Mouse (Mus musculus) heart, embryonic 11.5 days (tissue): ENCODE results near the gene Gngt2. TPM values are rescaled to one million over a fixed set of nuclear protein-coding genes. Genes with fewer than 3 reads are reported as not detected.

Experiments used
- ATAC-seq: fragments of 200-750 bp; cut with Nextera tagmentation; replicated peaks from 2 replicates; pipeline ENCODE4 v1.8.0; 2017; ENCODE audit warnings: moderate library complexity; ENCODE audit not compliant: insufficient number of reproducible peaks, low FRiP score, low TSS enrichment
- H3K27ac ChIP-seq: fragments of 300-500 bp; sonication (generic); 2 replicates; pipeline ENCODE4 v1.5.1; 2014; ENCODE audit warnings: mild to moderate bottlenecking, low read depth, low read length
- H3K27me3 ChIP-seq: fragments of 300-500 bp; sonication (generic); 2 replicates; pipeline ENCODE4 v1.6.1; 2014; ENCODE audit warnings: mild to moderate bottlenecking, low read length, mixed read lengths; ENCODE audit not compliant: control insufficient read depth, insufficient read depth
- H3K36me3 ChIP-seq: fragments of 300-500 bp; sonication (generic); 2 replicates; pipeline ENCODE4 v1.6.1; 2014; ENCODE audit warnings: mild to moderate bottlenecking, low read length, moderate library complexity, mixed read lengths; ENCODE audit not compliant: control insufficient read depth, insufficient read depth
- H3K4me1 ChIP-seq: fragments of 300-500 bp; sonication (generic); 2 replicates; pipeline ENCODE4 v1.6.1; 2014; ENCODE audit warnings: low read length; ENCODE audit not compliant: control insufficient read depth, insufficient read depth
- H3K4me2 ChIP-seq: fragments of 300-500 bp; sonication (generic); 2 replicates; pipeline ENCODE4 v1.6.1; 2014; ENCODE audit warnings: mild to moderate bottlenecking, moderate library complexity
- H3K4me3 ChIP-seq: fragments of 300-500 bp; sonication (generic); 2 replicates; pipeline ENCODE4 v1.5.1; 2014; ENCODE audit warnings: low read depth, low read length
- H3K9ac ChIP-seq: fragments of 300-500 bp; sonication (generic); 2 replicates; pipeline ENCODE4 v1.6.1; 2014; ENCODE audit warnings: mild to moderate bottlenecking, low read depth, low read length, moderate library complexity
- H3K9me3 ChIP-seq: fragments of 300-500 bp; sonication (generic); replicated peaks from 2 replicates; pipeline ENCODE4 v1.6.1; 2016; ENCODE audit warnings: low read length; ENCODE audit not compliant: control insufficient read depth
- WGBS: fragments of 180-500 bp; shearing (Covaris S2); extraction: QIAGEN DNeasy Blood & Tissue Kit; methylation state at CpG from one replicate; pipeline ENCODE4 v1.1.7; 2014; ENCODE audit not compliant: insufficient replicate concordance; 5-methylcytosine and 5-hydroxymethylcytosine counted together
- polyA plus RNA-seq: library from polyadenylated mRNA; unstranded; fragments of >200 nt; fragmentation: Nextera tagmentation; extraction: Ambion mirVana; gene quantifications from 2 replicates; pipeline ENCODE4 v1.2.1, GENCODE M21; 2014

Gngt2 gene
- polyA plus RNA-seq, 1 experiment from 2014 or later = 43.1 TPM

DNA sequence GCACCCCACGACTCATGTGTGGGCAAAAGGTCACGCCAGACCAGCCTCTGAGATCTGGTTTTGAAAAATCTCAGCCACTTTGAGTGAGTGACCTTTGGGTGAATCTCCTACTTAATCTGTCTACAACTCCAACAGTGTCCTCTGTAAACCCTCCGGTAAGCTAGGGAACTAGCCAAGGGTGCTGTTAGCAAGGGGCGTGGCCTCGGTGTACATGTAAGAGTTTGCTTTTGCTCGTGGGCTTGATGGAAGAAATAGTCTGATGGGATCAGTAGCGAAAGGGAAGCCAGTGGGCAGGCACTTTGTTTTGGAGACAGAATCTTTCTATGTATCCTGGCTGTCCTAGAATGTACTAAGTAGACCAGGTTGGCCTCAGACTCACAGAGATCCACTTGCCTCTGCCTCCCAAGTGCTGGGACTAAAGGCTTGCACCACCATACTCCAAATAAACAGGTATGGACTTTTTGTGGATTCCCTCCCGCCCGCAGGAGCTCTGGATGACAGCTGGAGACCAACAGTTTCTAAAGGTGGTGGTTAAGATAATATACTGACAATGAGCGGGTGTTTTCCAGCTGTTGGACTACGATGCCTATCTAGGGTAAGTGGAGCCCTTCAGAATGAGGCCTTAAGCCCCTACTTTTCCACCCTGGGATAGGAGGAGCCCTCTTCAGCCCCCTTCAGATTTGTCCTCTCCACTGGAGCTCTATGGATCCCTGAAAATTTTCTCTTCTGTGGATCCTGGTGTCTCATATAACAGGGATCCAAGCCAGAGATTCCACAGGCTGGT is 8.6 kb upstream of the Gngt2 start:
- H3K36me3 ChIP-seq = no peaks in the 10 kb centered on the region; the same call in 1 of the 2 replicates
- 62% methylated on average over 11 of the region's 11 CpGs for WGBS
- peaks cover 57% of the 10 kb centered on the region for H3K27me3 ChIP-seq
- no peak overlapping the region for H3K27ac ChIP-seq
- peaks cover 37% of the 10 kb centered on the region for H3K4me1 ChIP-seq
- H3K4me2 ChIP-seq = no peak overlapping the region
- H3K9me3 ChIP-seq = no peaks in the 10 kb centered on the region
- H3K9ac ChIP-seq = no peak overlapping the region
- no peak for ATAC-seq
- no peak overlapping the region for H3K4me3 ChIP-seq

DNA sequence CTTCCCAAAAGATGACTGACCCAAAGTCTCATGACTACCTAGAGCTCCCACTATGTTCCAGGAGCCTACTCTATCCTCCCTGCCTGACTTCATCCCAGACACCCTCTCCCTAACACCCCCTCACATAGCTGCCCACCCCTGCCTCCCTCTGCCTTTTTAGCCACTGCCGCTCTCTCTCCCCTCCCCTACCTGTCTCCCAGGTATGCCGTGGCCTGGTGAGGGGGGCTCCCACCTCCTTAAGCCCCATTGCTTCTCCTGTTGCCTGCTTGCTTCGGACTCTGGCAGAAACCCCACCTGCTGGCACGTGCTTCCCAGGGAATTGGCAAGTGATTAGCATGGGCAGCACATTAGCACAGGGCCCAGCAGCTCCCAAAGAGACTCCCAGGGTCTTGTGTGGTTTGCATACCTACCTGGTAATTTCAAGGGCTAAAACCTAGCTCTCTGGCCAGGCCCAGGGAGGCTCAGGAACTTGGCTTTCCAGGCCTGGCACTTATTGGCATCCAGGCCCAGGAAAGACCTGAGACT is 7.4 kb upstream of the Gngt2 start:
- Histone ChIP-seq H3K27ac (no peak overlapping the region), H3K4me3 (peak overlapping the region; percentile 41; the same call in 1 of the 2 replicates), H3K27me3 (peaks cover 68% of the 10 kb centered on the region), H3K9ac (no peak overlapping the region), H3K36me3 (no peaks in the 10 kb centered on the region; the same call in 1 of the 2 replicates), H3K9me3 (no peaks in the 10 kb centered on the region), H3K4me2 (no peak overlapping the region), H3K4me1 (peaks cover 43% of the 10 kb centered on the region)
- ATAC-seq = no peak
- 33% methylated on average over 4 of the region's 4 CpGs for WGBS

DNA sequence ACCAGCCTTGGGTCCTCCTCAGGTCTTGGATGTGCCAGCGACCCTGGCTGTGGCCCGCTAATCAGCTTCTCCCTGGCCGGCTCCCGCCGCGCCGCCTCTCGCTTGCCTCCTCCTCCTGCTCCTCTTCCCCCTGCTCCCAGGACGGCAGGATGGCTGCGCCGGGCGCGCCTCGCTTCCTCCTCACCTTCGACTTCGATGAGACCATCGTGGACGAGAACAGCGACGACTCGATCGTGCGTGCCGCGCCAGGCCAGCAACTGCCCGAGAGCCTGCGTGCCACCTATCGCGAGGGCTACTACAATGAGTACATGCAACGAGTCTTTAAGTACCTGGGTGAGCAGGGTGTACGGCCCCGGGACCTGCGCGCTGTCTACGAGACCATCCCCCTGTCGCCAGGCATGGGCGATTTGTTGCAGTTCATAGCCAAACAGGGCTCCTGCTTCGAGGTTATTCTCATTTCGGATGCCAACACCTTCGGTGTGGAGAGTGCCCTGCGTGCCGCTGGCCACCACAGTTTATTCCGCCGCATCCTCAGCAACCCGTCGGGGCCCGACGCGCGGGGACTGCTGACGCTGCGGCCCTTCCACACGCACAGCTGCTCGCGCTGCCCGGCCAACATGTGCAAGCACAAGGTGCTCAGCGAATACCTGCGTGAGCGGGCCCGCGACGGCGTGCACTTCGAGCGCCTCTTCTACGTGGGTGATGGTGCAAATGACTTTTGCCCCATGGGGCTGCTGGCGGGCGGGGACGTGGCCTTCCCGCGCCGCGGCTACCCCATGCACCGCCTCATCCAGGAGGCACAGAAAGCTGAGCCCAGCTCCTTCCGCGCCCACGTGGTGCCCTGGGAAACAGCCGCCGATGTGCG is 6.4 kb upstream of the Gngt2 start:
- Histone ChIP-seq H3K4me1 (peaks cover 46% of the 10 kb centered on the region), H3K9me3 (no peaks in the 10 kb centered on the region), H3K4me3 (peak overlapping the region; percentile 41), H3K27me3 (peaks cover 65% of the 10 kb centered on the region), H3K4me2 (peak overlapping the region; percentile 56), H3K36me3 (no peaks in the 10 kb centered on the region; the same call in 1 of the 2 replicates), H3K27ac (no peak overlapping the region), H3K9ac (peak overlapping the region; percentile 30; the same call in 1 of the 2 replicates)
- no peak for ATAC-seq
- WGBS = 5% methylated on average over 79 of the region's 80 CpGs

DNA sequence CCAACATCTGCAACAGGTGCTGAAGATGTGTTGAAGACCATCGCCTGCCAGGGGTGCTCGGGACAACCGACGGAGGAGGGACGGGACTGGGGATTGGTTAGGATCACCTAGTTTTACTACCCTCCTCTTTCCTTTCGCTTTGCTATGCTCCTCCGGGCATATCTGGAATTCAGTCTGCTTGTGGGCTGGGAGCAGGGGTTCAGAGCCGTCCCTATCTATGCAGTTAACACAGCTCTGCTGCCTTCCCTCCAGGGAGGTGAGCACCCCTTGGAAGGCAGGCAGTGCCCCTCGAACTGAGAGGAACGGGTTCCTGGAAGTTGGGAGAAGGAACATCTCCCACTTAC is 5.8 kb upstream of the Gngt2 start:
- Histone ChIP-seq H3K9me3 (no peaks in the 10 kb centered on the region), H3K36me3 (no peaks in the 10 kb centered on the region; the same call in 1 of the 2 replicates), H3K4me2 (peak overlapping the region; percentile 56), H3K4me1 (peaks cover 52% of the 10 kb centered on the region), H3K27ac (no peak overlapping the region), H3K4me3 (peak overlapping the region; percentile 41), H3K27me3 (peaks cover 65% of the 10 kb centered on the region), H3K9ac (0 out of 2 replicates have a peak overlapping the region, but pooled peaks have one; percentile 30)
- no peak for ATAC-seq
- 7% methylated on average over 10 of the region's 10 CpGs for WGBS

DNA sequence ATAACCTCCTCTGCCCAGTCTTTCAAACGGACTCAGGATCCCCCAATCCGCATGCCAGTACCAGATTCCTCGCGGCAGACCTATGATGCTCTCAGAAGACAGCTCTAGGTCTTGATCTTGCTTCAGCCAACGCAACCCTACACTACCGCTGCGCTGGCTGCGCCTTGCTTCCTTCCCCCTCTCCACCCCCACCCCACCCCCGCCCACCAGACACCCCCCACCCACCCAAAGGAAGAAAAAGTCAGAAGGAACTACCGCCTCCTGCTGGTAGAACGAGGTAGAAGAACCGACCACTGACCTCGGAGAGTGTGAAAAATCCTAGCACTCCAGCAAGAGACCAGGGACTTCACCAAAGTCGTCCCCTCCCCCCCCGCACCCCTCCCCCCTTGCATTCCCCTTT is 5.4 kb upstream of the Gngt2 start:
- H3K9me3 ChIP-seq = no peaks in the 10 kb centered on the region
- peaks cover 56% of the 10 kb centered on the region for H3K4me1 ChIP-seq
- H3K9ac ChIP-seq = no peak overlapping the region
- no peaks in the 10 kb centered on the region; the same call in 1 of the 2 replicates for H3K36me3 ChIP-seq
- peaks cover 65% of the 10 kb centered on the region for H3K27me3 ChIP-seq
- H3K4me2 ChIP-seq = peak overlapping the region; percentile 56
- no peak overlapping the region for H3K27ac ChIP-seq
- peak overlapping the region; percentile 41; the same call in 1 of the 2 replicates for H3K4me3 ChIP-seq
- no peak for ATAC-seq
- WGBS = 6% methylated on average over 15 of the region's 15 CpGs

DNA sequence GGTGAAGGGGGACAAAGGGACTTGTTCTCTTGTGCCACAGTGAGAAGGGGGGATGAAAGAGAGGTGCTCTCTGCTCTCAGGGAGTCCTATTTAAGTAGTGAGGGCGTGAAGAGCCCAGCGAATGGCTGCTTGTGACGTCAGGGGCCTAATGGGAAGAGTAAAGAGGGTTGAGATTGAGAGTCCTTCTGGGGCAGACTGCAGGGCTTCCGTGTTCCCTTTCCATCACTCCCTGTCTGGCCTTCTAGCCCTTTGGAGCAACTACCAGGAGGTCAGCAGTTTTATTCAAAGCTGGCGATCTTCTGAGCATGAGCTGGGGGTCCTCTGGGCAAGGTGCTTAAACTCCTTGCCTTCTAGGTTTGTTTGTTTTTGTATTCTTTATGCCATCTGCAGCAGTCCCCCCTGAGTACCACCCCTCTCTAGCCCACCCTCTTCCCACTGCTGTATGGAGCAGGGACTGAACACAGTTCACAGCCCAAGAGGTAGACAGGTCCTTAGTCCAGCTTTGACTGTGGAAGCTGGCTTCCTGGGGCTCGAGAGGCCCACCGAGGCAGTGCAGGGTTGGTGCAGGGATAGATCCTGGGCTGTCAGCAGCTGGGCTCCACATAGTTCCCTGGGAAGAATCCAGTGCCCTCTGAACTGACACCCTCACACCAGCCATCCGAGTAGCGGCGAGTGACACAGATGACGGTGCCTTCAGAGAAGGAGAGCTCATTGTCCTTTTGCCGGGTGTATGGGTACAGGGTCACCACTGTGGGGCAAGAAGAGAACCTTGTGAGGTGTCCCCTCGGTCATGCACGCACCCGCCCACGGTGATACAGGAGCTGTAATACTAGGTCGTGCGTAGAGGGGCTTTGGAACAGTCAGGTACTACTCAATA is 4.6 kb upstream of the Gngt2 start:
- WGBS = 40% methylated on average over 18 of the region's 18 CpGs
- H3K9me3 ChIP-seq = no peaks in the 10 kb centered on the region
- no peak overlapping the region for H3K4me2 ChIP-seq
- no peak overlapping the region for H3K27ac ChIP-seq
- ATAC-seq = no peak
- H3K27me3 ChIP-seq = peaks cover 65% of the 10 kb centered on the region
- peaks cover 64% of the 10 kb centered on the region for H3K4me1 ChIP-seq
- no peaks in the 10 kb centered on the region; the same call in 1 of the 2 replicates for H3K36me3 ChIP-seq
- H3K9ac ChIP-seq = no peak overlapping the region
- no peak overlapping the region for H3K4me3 ChIP-seq

DNA sequence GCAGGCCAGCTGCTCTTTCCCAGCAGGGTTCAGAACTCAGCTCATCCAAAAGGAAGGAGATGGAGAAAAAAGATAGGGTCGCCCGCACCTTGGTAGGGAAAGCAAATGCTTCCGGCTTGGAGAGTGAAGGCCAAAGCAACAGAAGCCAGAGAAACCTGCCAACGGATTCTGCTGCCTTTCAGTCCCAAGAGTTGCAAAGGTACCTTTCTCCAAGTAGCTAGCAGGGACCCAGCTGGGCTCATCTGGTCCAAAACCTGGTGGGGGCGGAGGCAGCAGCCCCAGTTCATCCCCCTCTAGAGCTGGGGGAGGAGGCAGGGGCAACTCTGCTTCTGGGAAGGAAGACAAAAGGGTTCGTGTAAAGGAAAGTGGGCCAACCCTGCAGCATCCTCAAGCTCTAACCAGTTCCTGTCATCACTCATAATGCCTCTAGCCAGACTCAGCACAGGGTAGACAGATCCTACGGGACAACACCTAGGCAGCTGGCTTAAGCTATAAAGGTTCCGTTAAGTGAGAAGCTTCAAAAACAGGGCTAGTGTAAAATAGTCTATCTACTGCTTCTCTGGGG is 3.9 kb upstream of the Gngt2 start:
- Histone ChIP-seq H3K9ac (no peak overlapping the region), H3K27ac (no peak overlapping the region), H3K4me2 (no peak overlapping the region), H3K36me3 (no peaks in the 10 kb centered on the region; the same call in 1 of the 2 replicates), H3K4me1 (peaks cover 66% of the 10 kb centered on the region), H3K9me3 (no peaks in the 10 kb centered on the region), H3K27me3 (peaks cover 61% of the 10 kb centered on the region), H3K4me3 (no peak overlapping the region)
- no peak for ATAC-seq
- 27% methylated on average over 8 of the region's 8 CpGs for WGBS
